Mouse (Mus musculus): ENCODE data around the gene E130218I03Rik. TPM values are rescaled to one million over a fixed set of nuclear protein-coding genes. Genes with fewer than 3 reads are reported as not detected.

E130218I03Rik gene
- total RNA-seq, 2 experiments from 2014 or later = 0.69 to 0.73 TPM

- no peak for DNase-seq (ENCODE audit: low spot score)
Measured at GRCm38 (mm10) chr4:134286226-134287167, 43.0 kb downstream of the E130218I03Rik start.

GRCm38 (mm10) chr4:134287168-134287564 lies 43.7 kb downstream of the E130218I03Rik start:
- DNase-seq (ENCODE audit: low spot score) = peak; percentile 95

- DNase-seq (ENCODE audit: low spot score) = peak; percentile 43
Measured at GRCm38 (mm10) chr4:134287575-134288025, 44.1 kb downstream of the E130218I03Rik start, which contains the start of gene Pdik1l. Gene Pdik1l (minus strand): TSS chr4:134287895.

DNA sequence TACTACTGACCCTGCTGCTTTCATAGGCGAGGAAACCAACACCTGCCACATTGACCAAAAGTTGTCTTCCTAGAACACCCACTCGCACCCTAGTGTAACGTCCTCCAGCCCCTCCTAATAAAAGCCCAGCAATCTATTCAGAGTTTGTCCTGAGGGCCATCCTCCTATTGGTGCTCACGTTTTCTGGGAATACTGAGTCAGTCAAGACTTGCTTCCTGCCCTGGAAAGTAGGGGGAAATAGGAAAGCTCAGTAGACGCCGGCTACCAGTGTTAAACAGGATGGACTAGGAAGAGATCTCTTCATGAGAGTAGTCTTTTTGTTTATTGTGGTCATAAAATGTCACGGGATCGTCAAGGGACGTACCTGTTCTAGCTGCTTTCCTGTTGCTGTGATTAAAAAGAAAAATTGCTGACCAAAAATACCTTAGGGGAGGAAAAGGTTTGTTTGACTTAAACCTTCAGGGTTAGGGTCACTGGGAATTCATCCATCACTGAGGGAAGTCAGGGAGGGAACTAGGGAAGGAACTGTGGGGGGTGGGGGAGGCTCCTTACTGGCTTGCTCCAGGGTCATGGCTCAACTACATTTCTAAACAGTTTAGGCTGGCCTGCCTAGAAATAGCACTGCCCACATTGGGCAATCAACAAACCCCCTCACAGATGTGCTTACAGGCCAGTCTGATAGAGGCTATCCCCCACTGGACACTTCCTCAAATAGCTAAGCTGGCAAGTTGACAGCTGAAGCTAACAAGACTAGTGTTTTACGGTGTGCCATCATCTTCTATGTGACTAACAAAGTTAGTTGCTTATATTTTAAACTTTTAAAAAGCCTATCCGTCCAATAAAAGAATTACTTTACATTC lies 45.2 kb downstream of the E130218I03Rik start:
- DNase-seq (ENCODE audit: low spot score) = no peak

DNA sequence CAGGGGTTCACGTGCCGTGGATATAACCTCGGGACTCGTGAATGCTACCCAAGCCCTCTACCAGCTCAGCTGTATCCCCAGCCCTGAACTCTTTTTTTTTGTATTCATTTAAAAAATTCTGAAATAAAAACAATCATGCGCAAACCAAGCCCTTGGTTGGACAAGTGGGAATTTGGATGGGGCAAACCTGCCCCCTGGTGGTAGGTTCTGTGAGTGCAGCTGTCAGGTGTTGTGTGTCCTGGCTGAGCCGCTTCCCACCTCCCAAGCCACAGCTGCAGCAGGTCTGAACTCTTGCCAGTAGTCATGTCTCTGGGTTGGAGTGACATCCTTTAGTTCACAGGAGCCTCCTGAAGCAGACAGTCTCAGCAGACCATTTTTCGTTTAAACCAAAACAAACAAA lies 48.6 kb downstream of the E130218I03Rik start:
- peak; percentile 75 for DNase-seq (ENCODE audit: low spot score)

GRCm38 (mm10) chr4:134293061-134293691 lies 49.7 kb downstream of the E130218I03Rik start:
- no peak for DNase-seq (ENCODE audit: low spot score)

DNA sequence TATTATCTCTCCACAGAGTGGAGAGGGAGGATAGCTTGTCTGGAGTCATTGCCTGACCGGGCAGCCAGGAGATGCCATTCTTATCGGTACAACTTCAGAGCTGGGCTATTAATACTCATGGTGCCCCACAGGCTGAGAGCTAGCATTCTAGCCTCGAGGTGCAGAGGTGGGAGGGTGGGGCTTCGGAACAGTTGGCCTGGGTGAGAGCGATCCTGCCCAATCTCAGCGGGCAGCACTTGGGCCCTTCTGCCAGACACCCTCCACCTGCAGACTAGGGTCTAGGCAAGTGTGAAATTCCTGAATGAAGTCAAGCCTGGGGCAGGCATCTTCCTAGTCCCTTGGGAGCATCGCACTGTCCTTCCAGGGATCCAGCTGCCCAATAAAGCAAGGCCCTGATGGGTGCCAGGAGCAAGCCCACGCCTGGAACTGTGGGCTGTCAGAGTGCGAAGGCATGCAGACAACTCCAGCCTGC lies 50.3 kb downstream of the E130218I03Rik start:
- DNase-seq (ENCODE audit: low spot score) = no peak

Other genes with a start within 250 kb of the E130218I03Rik start
- gene Dhdds, start 242.7 kb upstream of the E130218I03Rik start, total RNA-seq (2021) = 1 to 10 TPM; 8.6 to 9.7 TPM
- under 1 TPM; 0.30 to 0.43 TPM for gene Lin28a, start 224.8 kb upstream of the E130218I03Rik start, total RNA-seq (2021)
- gene Zfp683, start 189.8 kb upstream of the E130218I03Rik start, total RNA-seq (2021) = not detected
- under 1 TPM in 1 of 2 experiments, not detected in 1; 0.07 TPM for gene Crybg2, start 182.8 kb upstream of the E130218I03Rik start, total RNA-seq (2021)
- under 1 TPM; 0.84 to 1.00 TPM for gene Cd52, start 148.6 kb upstream of the E130218I03Rik start, total RNA-seq (2021)
- gene Ubxn11, start 141.1 kb upstream of the E130218I03Rik start, total RNA-seq (2021) = 1 to 10 TPM; 1.3 to 1.6 TPM
- gene Sh3bgrl3, start 114.9 kb upstream of the E130218I03Rik start, total RNA-seq (2021) = 10 to 100 TPM; 14.1 to 19.8 TPM
- 10 to 100 TPM; 58.4 to 80.2 TPM for gene Cep85, start 56.5 kb upstream of the E130218I03Rik start, total RNA-seq (2021)
- not detected for gene Gm7534, start 40.7 kb upstream of the E130218I03Rik start, total RNA-seq (2021)
- 1 to 10 TPM in 1 of 2 experiments, under 1 TPM in 1; 0.84 to 2.9 TPM for gene Catsper4, start 16.3 kb upstream of the E130218I03Rik start, total RNA-seq (2021)
- gene Cnksr1, start 5.3 kb upstream of the E130218I03Rik start, total RNA-seq (2021) = 10 to 100 TPM; 44.4 to 65.0 TPM
- gene Zfp593, start 1.9 kb downstream of the E130218I03Rik start, total RNA-seq (2021) = 1 to 10 TPM; 4.7 to 5.7 TPM
- not detected for gene Gm30191, start 3.3 kb downstream of the E130218I03Rik start, total RNA-seq (2021)
- gene Grrp1, start 10.4 kb downstream of the E130218I03Rik start, total RNA-seq (2021) = 1 to 10 TPM; 2.9 to 3.1 TPM
- 1 to 10 TPM; 3.9 to 5.7 TPM for gene Pdik1l, start 44.2 kb downstream of the E130218I03Rik start, total RNA-seq (2021)
- gene Trim63, start 71.5 kb downstream of the E130218I03Rik start, total RNA-seq (2021) = 100 to 1,000 TPM; 322 to 461 TPM
- 10 to 100 TPM in 1 of 2 experiments, 1 to 10 TPM in 1; 5.4 to 12.7 TPM for gene Slc30a2, start 99.5 kb downstream of the E130218I03Rik start, total RNA-seq (2021)
- 10 to 100 TPM; 25.5 to 31.9 TPM for gene Extl1, start 140.2 kb downstream of the E130218I03Rik start, total RNA-seq (2021)
- gene Pafah2, start 152.7 kb downstream of the E130218I03Rik start, total RNA-seq (2021) = 1 to 10 TPM; 2.5 to 2.6 TPM
- gene Stmn1, start 224.7 kb downstream of the E130218I03Rik start, total RNA-seq (2021) = 1 to 10 TPM; 2.5 to 3.5 TPM

Data from gastrocnemius, adult 18-20 months (tissue).